In genomic region chr14:8080165-8080679, GRCm38 (mm10) we compare ENCODE assay signal across 8 mouse cellular contexts. TPM values are rescaled to one million over a fixed set of nuclear protein-coding genes. Genes with fewer than 3 reads are reported as not detected.
DNase-seq lines count a peak whose midpoint lies in the region; ATAC-seq lines count a peak whose summit lies in the region.

Gene Rpp14 (plus strand): TSS chr14:8080367.

- H3K36me3 ChIP-seq in hindbrain, embryonic 12.5 days = peaks cover 14% of the 10 kb centered on the region

- peak; percentile 96 for ATAC-seq in hindbrain, embryonic 12.5 days (ENCODE audit: low FRiP score)

- H3K4me3 ChIP-seq in hindbrain, embryonic 12.5 days = peak within 1 kb of the TSS; percentile 69

- WGBS in hindbrain, embryonic 12.5 days = under 1% methylated on average over 47 of the region's 47 CpGs

- H3K9me3 ChIP-seq in hindbrain, embryonic 12.5 days (replicated peaks) = no peaks in the 10 kb centered on the region

- H3K9ac ChIP-seq in hindbrain, embryonic 12.5 days = peak within 1 kb of the TSS; percentile 78

- H3K4me1 ChIP-seq in hindbrain, embryonic 12.5 days = peaks cover 14% of the 10 kb centered on the region

- DNase-seq in MN1 (ENCODE audit: low spot score) = peak; percentile 94
- peak; percentile 97 for DNase-seq in cerebellum, adult 9-10 months
- peak; percentile 93 to 99 for DNase-seq in frontal cortex, adult 2 months (ENCODE audit: extremely low spot score in 1 of 2, low spot score in 1 of 2)
- peak; percentile 96 to 97 for DNase-seq in layer of hippocampus, postnatal 14 days (ENCODE audit: low spot score in 2 of 2)
- peak; percentile 97 for DNase-seq in lung, postnatal 14 days
- peak; percentile 85 for DNase-seq in retina, adult 2 months (ENCODE audit: low read depth, low spot score)
- DNase-seq in thymus, postnatal 36 days = peak; percentile 91 to 93

- peak within 1 kb of the TSS; percentile 84 for H3K4me2 ChIP-seq in hindbrain, embryonic 12.5 days (replicated peaks)

- H3K27ac ChIP-seq in hindbrain, embryonic 12.5 days = peak within 1 kb of the TSS; percentile 92

- H3K27me3 ChIP-seq in hindbrain, embryonic 12.5 days = no peaks in the 10 kb centered on the region

RNA-seq across cellular contexts. Expression of gene Rpp14, which starts in this region (rescaled TPM):
- polyA plus RNA-seq in frontal cortex, adult 2 months (2012; rRNA removed) = 30.6 and 30.7 TPM in 2 replicates
- polyA plus RNA-seq in hindbrain, embryonic 12.5 days (2016; fragmentation: Nextera tagmentation; extraction: Ambion mirVana) = 45.4 and 47.5 TPM in 2 replicates
- 10 to 100 TPM; 24.5 to 25.4 TPM for total RNA-seq in layer of hippocampus, postnatal 14 days (2021)

Comparison
In these comparisons a context has a peak if more than half of its experiments do, and no peak if none do; other contexts are left out.
1. Peak in every context shown above with its lines: DNase-seq, ATAC-seq, H3K4me3 ChIP-seq and H3K27ac ChIP-seq.